Mouse (Mus musculus) intestine, postnatal 0 days (tissue): ENCODE measurements around the gene Cntrl. TPM values are rescaled to one million over a fixed set of nuclear protein-coding genes. Genes with fewer than 3 reads are reported as not detected.
A peak's percentile ranks its signal among the peaks of the same experiment; 100 is the strongest.

Experiments used
- ATAC-seq: fragments of 200-750 bp; cut with Nextera tagmentation; 2 replicates; pipeline ENCODE4 v1.8.0; 2017; ENCODE audit warnings: mild to moderate bottlenecking, moderate TSS enrichment, moderate library complexity
- H3K27ac ChIP-seq: fragments of 300-500 bp; sonication (generic); 2 replicates; pipeline ENCODE4 v1.5.1; 2014; ENCODE audit warnings: mild to moderate bottlenecking, low read depth, low read length, moderate library complexity
- H3K27me3 ChIP-seq: fragments of 300-500 bp; sonication (generic); replicated peaks from 2 replicates; pipeline ENCODE4 v1.6.1; 2014; ENCODE audit warnings: low read length, mixed read lengths; ENCODE audit not compliant: control insufficient read depth, insufficient read depth
- H3K36me3 ChIP-seq: fragments of 300-500 bp; sonication (generic); 2 replicates; pipeline ENCODE4 v1.6.1; 2014; ENCODE audit warnings: mild to moderate bottlenecking, moderate library complexity; ENCODE audit not compliant: control insufficient read depth, insufficient read depth
- H3K4me1 ChIP-seq: fragments of 300-500 bp; sonication (generic); replicated peaks from 2 replicates; pipeline ENCODE4 v1.6.1; 2014; ENCODE audit warnings: antibody characterized with exemption, low read length, mixed read lengths; ENCODE audit not compliant: control insufficient read depth, insufficient read depth
- H3K4me2 ChIP-seq: fragments of 300-500 bp; sonication (generic); replicated peaks from 2 replicates; pipeline ENCODE4 v1.6.1; 2014; ENCODE audit warnings: low read depth, mild to moderate bottlenecking, moderate library complexity
- H3K4me3 ChIP-seq: fragments of 300-500 bp; sonication (generic); 2 replicates; pipeline ENCODE4 v1.5.1; 2014; ENCODE audit warnings: low read depth, low read length
- H3K9ac ChIP-seq: fragments of 300-500 bp; sonication (generic); 2 replicates; pipeline ENCODE4 v1.6.1; 2014; ENCODE audit warnings: mild to moderate bottlenecking, low read depth, low read length
- H3K9me3 ChIP-seq: fragments of 300-500 bp; sonication (generic); 2 replicates; pipeline ENCODE4 v1.6.1; 2016; ENCODE audit warnings: mixed run types; ENCODE audit not compliant: control insufficient read depth
- CTCF ChIP-seq: sonication (generic); IDR thresholded peaks from 2 replicates; pipeline ENCODE4 v1.5.1; 2016; ENCODE audit warnings: low read depth, mild to moderate bottlenecking, control low read depth, antibody characterized with exemption, moderate library complexity
- WGBS: fragments of 180-500 bp; shearing (Covaris S2); extraction: QIAGEN DNeasy Blood & Tissue Kit; methylation state at CpG from one replicate; pipeline ENCODE4 v1.1.7; 2014; 5-methylcytosine and 5-hydroxymethylcytosine counted together
- polyA plus RNA-seq: library from polyadenylated mRNA; unstranded; fragments of >200 nt; fragmentation: Nextera tagmentation; extraction: Ambion mirVana; gene quantifications from 2 replicates; pipeline ENCODE4 v1.2.1, GENCODE M21; 2015

Cntrl gene
- polyA plus RNA-seq, 1 experiment from 2014 or later, result 9.8 TPM

- Histone ChIP-seq H3K4me3 (no peak overlapping the region), H3K4me1 (no peaks in the 10 kb centered on the region), H3K4me2 (no peak overlapping the region), H3K36me3 (no peaks in the 10 kb centered on the region), H3K27ac (no peak overlapping the region), H3K9me3 (no peaks in the 10 kb centered on the region), H3K9ac (no peak overlapping the region), H3K27me3 (no peaks in the 10 kb centered on the region)
- WGBS, result 89% methylated on average over 11 of the region's 11 CpGs
- TF ChIP-seq CTCF, result no peak
- no peak for ATAC-seq
These were observed 42.2 kb upstream of the Cntrl start for GRCm38 (mm10) chr2:35067117-35067516.

DNA sequence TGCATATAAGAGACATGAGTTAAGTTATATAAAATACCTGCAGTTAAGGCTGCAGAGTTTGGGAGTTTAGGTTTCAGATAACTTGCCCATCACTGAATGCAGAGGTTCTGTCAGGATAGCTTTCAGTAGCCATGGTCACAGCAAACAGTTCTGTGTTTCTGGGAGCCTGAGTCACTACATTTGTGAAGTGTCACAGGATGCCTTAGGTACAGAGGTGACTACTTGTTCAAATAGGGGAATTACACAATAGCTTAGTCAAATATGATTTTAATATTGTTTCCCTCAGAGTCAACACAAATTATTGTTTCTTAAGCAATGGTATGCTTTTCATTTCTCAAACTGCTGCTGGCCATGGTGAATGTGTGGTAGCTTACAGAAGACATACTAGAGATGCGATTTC, 40.2 kb upstream of the Cntrl start:
- Histone ChIP-seq H3K9me3 (no peaks in the 10 kb centered on the region), H3K36me3 (no peaks in the 10 kb centered on the region), H3K27me3 (no peaks in the 10 kb centered on the region), H3K4me3 (no peak overlapping the region), H3K27ac (no peak overlapping the region), H3K4me1 (no peaks in the 10 kb centered on the region), H3K9ac (no peak overlapping the region), H3K4me2 (no peak overlapping the region)
- 93% methylated on average over 1 of the region's 1 CpGs for WGBS
- no peak for TF ChIP-seq CTCF
- no peak for ATAC-seq

DNA sequence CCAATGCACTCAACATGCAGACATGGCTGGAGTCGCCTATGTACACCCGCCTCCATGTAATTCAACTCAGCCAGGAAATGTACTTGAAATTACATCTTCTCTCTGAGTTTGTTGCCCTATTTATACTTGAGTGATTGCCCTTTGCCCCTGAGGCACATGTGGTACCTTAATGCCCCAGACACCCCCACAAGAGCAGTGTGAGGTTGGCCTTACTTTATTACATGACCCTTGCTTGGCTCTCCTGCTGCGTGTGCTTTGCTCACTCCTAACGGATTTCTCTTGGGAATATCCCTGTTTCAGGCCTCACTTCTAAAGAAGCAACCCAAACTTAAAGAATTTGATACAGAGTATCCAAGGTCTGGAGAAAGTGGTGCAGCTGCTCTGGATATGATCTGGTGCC, 39.0 kb upstream of the Cntrl start:
- no peak for TF ChIP-seq CTCF
- Histone ChIP-seq H3K27ac (no peak overlapping the region), H3K9ac (no peak overlapping the region), H3K27me3 (no peaks in the 10 kb centered on the region), H3K4me3 (no peak overlapping the region), H3K9me3 (no peaks in the 10 kb centered on the region), H3K4me2 (no peak overlapping the region), H3K4me1 (no peaks in the 10 kb centered on the region; the same call in 1 of the 2 replicates), H3K36me3 (no peaks in the 10 kb centered on the region)
- WGBS, result 75% methylated on average over 4 of the region's 4 CpGs
- ATAC-seq, result no peak

DNA sequence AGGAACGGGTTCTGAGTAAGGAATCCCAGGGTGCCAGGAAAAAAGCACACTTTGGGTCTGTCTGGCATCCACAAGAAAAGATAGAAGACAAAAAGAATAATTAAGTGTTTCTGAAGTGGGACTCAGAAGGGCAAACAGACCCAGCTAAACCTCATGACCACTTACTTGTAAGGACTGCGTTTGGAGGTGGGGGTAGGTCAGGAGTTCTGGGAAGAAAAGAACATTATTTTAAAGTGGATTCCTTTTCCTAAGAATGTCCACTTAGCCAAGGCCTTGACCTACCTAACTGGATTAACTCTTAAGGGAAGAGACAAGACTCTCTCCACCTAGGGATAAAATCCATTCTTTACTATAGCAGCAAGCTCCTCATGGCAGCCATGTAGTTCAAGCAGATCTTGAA, 36.7 kb upstream of the Cntrl start:
- H3K4me1 ChIP-seq, result no peaks in the 10 kb centered on the region; the same call in 1 of the 2 replicates
- no peak for ATAC-seq
- no peak overlapping the region for H3K27ac ChIP-seq
- 61% methylated on average over 2 of the region's 2 CpGs for WGBS
- H3K27me3 ChIP-seq, result no peaks in the 10 kb centered on the region
- H3K4me3 ChIP-seq, result no peak overlapping the region
- H3K36me3 ChIP-seq, result no peaks in the 10 kb centered on the region
- TF ChIP-seq CTCF, result no peak
- H3K9me3 ChIP-seq, result no peaks in the 10 kb centered on the region
- H3K9ac ChIP-seq, result no peak overlapping the region
- no peak overlapping the region for H3K4me2 ChIP-seq

GRCm38 (mm10) chr2:35074328-35074727, 35.0 kb upstream of the Cntrl start:
- Histone ChIP-seq H3K4me1 (no peaks in the 10 kb centered on the region; the same call in 1 of the 2 replicates), H3K9me3 (no peaks in the 10 kb centered on the region), H3K4me3 (no peak overlapping the region), H3K27me3 (no peaks in the 10 kb centered on the region), H3K36me3 (no peaks in the 10 kb centered on the region), H3K27ac (no peak overlapping the region), H3K4me2 (no peak overlapping the region), H3K9ac (no peak overlapping the region)
- WGBS, result 49% methylated on average over 3 of the region's 3 CpGs
- TF ChIP-seq CTCF, result no peak
- ATAC-seq, result peak; percentile 68

- H3K9me3 ChIP-seq, result no peaks in the 10 kb centered on the region
- no peak overlapping the region for H3K4me2 ChIP-seq
- no peaks in the 10 kb centered on the region; the same call in 1 of the 2 replicates for H3K4me1 ChIP-seq
- WGBS, result 71% methylated on average over 6 of the region's 6 CpGs
- H3K36me3 ChIP-seq, result no peaks in the 10 kb centered on the region
- H3K27me3 ChIP-seq, result no peaks in the 10 kb centered on the region
- no peak overlapping the region for H3K4me3 ChIP-seq
- H3K27ac ChIP-seq, result no peak overlapping the region
- no peak for ATAC-seq
- no peak for TF ChIP-seq CTCF
- no peak overlapping the region for H3K9ac ChIP-seq
These were observed 30.1 kb upstream of the Cntrl start for GRCm38 (mm10) chr2:35079166-35079565.

GRCm38 (mm10) chr2:35087418-35087817, 21.9 kb upstream of the Cntrl start:
- no peak for ATAC-seq

More at GRCm38 (mm10) chr2:35087418-35087817, 21.9 kb upstream of the Cntrl start:
- Histone ChIP-seq H3K36me3 (no peaks in the 10 kb centered on the region), H3K9ac (no peak overlapping the region), H3K27me3 (no peaks in the 10 kb centered on the region), H3K4me2 (no peak overlapping the region), H3K9me3 (no peaks in the 10 kb centered on the region), H3K4me3 (no peak overlapping the region), H3K4me1 (no peaks in the 10 kb centered on the region), H3K27ac (no peak overlapping the region)
- TF ChIP-seq CTCF, result no peak
- WGBS, result 67% methylated on average over 4 of the region's 4 CpGs
